Mouse (Mus musculus) adrenal gland, postnatal 10 days (tissue): ENCODE data around the gene Cyp11a1. TPM values are rescaled to one million over a fixed set of nuclear protein-coding genes. Genes with fewer than 3 reads are reported as not detected.

Source experiments
- DNase-seq: peaks from one replicate; pipeline ENCODE4 v3.0.0; 2021; ENCODE audit warnings: mixed read lengths
- total RNA-seq, 2 experiments: library from RNA; stranded (reverse); gene quantifications; 2 replicates each; pipeline ENCODE4 v1.2.3; 2021

Cyp11a1 gene
- total RNA-seq, 2 experiments from 2014 or later: 1,564 to 1,873 TPM

GRCm38 (mm10) chr9:57972141-57972591 lies 34.0 kb upstream of the Cyp11a1 start:
- no peak for DNase-seq

GRCm38 (mm10) chr9:57972776-57973439 lies 33.3 kb upstream of the Cyp11a1 start:
- DNase-seq: no peak

DNA sequence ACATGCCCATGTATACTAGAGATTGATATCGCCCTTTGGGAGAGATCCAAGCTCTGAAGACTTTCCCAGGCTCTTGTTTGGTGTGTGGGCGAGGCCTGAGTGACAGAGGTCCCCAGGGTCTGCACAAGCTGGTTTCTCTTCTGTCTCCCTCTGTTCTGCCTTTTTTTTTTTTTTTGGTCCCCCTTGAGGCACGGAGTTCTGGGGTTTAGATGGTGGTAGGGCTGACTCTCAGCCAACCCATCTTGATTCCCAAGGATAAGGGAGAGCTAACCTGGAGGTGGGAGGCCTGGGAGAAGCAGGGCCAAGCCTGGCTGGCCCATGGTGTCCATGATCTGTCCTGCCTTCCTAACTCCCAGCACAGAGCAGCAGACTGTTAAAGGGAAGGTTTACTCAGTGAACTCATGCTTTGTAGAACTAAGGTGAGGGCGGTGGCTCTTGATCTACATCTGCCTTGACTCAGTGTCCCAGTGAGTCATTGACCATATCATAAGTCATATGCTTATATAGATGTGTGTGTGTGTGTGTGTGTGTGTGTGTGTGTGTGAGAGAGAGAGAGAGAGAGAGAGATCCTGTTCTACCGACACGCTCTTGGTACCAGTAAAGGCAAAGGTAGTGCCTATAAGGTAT lies 32.7 kb upstream of the Cyp11a1 start:
- DNase-seq: no peak

DNA sequence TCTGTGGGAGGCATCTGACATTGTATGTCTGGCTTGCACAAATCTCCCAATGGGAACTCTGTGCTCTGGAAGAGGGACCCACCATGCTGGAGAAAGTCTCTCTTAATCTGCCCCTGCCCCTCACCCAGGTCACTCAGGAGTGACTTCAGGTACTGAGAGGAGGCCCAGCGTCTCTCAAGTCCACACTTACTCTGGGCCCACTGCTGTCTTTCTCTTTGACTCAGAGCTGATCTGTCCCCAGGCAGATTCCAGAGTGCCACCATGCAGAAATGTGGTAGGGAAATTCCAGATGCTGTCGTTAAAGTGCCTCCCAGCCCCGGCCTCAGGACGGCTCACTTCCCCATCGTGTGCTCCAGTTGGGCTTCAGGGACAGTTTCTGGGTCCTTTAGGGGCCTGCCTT lies 32.0 kb upstream of the Cyp11a1 start:
- no peak for DNase-seq

GRCm38 (mm10) chr9:57975200-57975821 lies 30.9 kb upstream of the Cyp11a1 start:
- no peak for DNase-seq

- DNase-seq: no peak
Measured at GRCm38 (mm10) chr9:57978025-57978424, 28.2 kb upstream of the Cyp11a1 start.

DNA sequence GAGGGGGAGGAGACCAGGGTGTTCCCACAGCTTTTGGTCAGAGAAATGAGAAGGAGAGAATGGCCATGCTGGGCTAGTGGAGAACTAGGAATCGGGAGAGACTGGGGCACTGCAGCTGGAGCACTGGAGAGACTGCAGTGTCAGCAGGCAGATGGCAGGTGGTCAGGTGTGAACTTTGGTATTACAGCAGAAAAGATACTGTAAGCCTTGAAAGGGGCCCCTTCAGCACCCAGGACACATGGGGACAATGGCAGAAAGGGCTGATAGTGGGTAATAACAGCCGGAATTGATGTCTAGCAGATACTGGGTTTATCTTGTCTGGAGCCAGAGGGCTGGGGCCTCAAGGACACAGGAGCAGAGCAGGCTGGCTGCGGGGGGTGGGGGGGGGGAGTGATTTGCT lies 27.4 kb upstream of the Cyp11a1 start:
- no peak for DNase-seq

DNA sequence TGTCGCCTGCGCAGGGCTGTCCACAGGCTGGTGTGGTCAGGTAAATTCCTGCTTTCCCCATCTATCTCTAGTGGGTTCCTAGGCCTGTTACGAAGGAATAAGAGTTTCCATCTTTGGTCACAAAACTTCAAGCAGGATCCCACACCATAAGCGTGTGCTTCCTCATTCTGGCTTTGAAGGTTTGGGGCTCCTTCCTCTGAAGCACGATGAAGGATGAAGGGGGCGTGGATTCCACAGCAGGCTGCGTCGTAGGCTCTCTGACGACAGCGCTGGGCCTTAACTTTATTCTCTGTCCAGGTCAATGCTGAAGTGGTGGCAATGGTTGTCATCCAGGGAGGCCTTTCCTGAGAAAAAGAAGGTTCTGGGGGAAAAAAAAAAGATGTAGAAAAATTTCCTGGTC lies 25.6 kb upstream of the Cyp11a1 start:
- DNase-seq: no peak

DNA sequence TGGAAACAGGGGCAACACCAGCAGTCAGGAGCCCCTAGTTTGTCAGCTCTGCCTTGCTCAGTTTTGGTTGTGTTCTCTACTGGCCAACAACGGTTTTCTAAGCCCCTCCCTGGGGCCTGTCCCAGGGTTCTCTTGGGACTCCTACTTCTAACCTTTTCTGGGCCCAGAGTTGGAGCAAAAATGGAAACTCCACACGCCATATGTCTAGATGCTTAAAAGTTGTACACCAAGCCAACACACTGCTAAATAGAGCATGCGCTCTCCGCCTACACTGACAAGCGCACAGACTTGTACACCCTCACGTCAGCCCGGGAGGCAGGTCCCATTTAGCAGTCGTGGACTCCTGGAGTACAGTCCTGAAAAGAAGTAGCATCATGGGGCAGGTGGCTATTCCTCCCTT lies 20.9 kb upstream of the Cyp11a1 start:
- DNase-seq: no peak

- DNase-seq: no peak
Measured at GRCm38 (mm10) chr9:57986293-57986692, 19.9 kb upstream of the Cyp11a1 start.

DNA sequence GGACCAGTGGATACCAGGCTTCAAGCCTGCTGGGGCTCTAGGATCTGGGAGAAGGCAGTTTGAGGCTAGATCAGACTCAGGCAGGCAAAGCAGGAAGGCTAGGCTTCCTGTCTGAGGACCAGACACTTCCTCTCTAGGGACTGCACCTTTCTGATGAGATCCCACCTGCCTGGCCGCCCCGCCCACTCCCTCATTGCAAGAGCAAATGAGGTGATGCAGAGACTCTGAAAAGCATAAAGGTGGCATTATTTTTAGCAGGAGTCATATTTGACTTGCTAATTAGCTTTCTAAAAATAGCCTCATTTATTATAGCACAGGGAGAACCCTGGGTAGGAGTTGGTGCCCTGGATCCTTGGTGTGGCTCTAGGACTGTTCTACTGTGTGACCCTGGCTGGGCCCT lies 18.1 kb upstream of the Cyp11a1 start:
- no peak for DNase-seq

- DNase-seq: no peak
Measured at GRCm38 (mm10) chr9:57989309-57989708, 16.9 kb upstream of the Cyp11a1 start.

- peak; percentile 69 for DNase-seq
Measured at GRCm38 (mm10) chr9:57990438-57991110, 15.6 kb upstream of the Cyp11a1 start.

DNA sequence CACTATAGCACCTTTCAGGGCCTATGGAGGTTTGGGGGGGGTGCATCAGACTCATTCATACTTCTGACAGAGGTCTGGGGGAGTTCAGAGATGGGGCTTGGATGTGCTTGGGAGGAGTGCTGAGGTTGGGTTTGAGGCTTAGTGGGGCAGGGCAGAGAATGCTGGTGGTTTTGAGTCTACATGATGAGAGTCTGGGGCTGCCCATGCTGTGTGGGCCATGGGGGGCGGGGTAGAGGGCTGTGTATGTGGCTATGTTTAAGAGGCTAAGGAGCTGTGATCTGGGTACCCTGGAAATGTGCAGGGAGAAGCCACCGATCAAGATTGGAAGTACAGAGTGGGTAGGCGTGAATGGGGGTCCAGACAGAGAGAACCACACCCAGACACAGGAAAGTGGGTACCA lies 14.2 kb upstream of the Cyp11a1 start:
- no peak for DNase-seq

DNA sequence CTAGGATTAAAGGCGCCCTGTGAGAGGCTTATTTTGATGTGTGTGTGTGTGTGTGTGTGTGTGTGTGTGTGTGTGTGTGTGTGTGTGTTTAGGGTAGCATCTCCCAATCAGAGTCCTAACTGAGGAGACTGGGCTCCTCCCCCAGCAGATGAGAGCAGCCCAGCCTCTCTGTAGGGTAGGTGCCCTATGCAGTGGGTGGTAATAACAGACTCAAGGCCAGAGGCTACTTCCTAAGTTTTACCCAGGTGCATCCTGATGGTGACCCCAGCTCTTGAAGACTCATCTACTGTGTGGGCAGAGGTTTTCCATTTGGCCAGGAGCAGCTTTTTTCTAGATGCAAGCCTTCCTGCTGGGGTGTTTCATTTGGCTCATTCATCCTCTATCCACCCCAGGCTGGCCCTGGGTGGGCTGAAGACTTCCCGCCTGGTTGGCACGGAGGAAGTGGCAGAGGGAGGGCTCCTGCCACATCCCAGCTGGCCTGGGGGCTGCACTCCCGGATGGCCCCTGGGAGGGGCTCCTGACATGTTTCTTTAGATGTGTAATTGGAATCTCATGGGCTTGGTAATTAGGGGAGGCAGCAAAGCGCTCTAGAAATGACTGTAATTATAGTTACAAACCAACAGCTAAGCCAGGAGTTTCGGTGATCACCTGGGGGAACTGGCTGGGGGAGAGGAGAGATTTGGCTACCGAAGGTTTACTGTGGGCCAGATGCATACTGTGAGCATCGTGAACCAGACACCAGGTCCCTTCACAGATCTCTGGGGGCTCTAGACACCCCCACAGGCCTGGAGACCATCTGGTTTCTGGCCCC lies 13.2 kb upstream of the Cyp11a1 start:
- no peak for DNase-seq

DNA sequence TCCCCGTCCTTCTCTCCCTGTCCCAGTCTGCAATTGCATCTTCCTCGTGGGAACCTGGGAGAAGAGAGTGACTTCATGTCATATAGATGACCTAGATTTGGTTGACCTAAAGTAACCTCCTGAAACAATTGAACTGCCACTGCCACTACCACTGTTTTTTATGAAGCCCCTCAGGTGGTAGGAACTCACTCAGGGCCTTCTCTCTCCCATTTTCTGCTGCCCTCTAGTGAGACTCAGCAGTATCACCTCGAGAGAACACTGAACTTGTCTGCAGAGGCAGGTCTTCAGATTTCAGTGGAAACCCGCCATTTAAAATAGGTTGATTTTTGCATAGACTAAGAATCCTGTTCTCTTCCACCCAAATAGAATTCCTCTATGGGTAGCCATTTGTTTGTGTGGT lies 10.9 kb upstream of the Cyp11a1 start:
- DNase-seq: no peak

- no peak for DNase-seq
Measured at GRCm38 (mm10) chr9:57997511-57998031, 8.6 kb upstream of the Cyp11a1 start.

GRCm38 (mm10) chr9:57998032-57998659 lies 8.1 kb upstream of the Cyp11a1 start:
- peak; percentile 65 for DNase-seq

GRCm38 (mm10) chr9:57998685-57999084 lies 7.5 kb upstream of the Cyp11a1 start:
- DNase-seq: no peak

DNA sequence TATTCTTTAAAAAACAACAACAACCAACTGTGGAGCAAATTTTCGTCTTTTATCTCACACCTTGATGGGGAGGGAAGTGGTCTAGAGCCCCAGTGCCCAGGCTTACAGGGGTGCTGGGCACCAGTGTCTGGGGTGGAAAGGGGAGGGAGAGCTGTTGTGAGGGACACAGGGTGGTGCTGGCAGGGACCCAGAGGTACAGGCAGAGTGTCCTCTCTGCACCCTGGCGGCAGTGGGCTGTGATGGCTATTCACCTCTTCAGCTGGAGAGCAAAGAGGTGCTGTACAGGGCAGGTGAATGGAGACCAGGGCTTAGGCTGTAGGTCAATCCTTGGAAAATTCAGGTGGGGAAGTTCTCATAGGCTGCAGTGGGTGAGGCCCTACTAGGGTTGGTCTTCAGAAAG lies 6.5 kb upstream of the Cyp11a1 start:
- peak; percentile 71 for DNase-seq

- DNase-seq: peak; percentile 75
Measured at GRCm38 (mm10) chr9:58003272-58003671, 2.9 kb upstream of the Cyp11a1 start.
